ENCODE assay signal across 21 mouse cellular contexts in genomic region chr13:13520436-13520835, GRCm38 (mm10).
A peak's percentile ranks its signal among the peaks of the same experiment; 100 is the strongest.
DNase-seq lines count a peak whose midpoint lies in the region; TF ChIP-seq lines count a peak whose summit lies in the region.
"Had no signal": no experiment of that assay in that cellular context is flagged by ENCODE, and none has a peak within 500 bp of the region (broad histone marks: within the 10 kb centered on the region; RNA-seq: fewer than 3 reads in every experiment).

No protein-coding gene starts in this region.

- H3K4me3 ChIP-seq in spleen, adult 2 months (ENCODE audit: extremely low read depth, insufficient read depth, insufficient read length) = no peak overlapping the region
- H3K4me3 ChIP-seq: embryonic facial prominence, embryonic 10.5 days; forebrain, embryonic 15.5 days; hindbrain, embryonic 13.5 days; limb, embryonic 12.5 days had no signal

- TF ChIP-seq CTCF in spleen, adult 2 months (IDR thresholded peaks at IDR 0.05; ENCODE audit: extremely low read depth, insufficient read depth, insufficient read length, insufficient replicate concordance) = no peak

- no peaks in the 10 kb centered on the region for H3K36me3 ChIP-seq in spleen, adult 2 months (ENCODE audit: control insufficient read depth, insufficient read depth, low read length)
- H3K36me3 ChIP-seq: embryonic facial prominence, embryonic 10.5 days; forebrain, embryonic 15.5 days; hindbrain, embryonic 13.5 days; limb, embryonic 12.5 days had no signal

- H3K27me3 ChIP-seq in spleen, adult 2 months (ENCODE audit: control insufficient read depth, insufficient read depth, low read length) = no peaks in the 10 kb centered on the region
- H3K27me3 ChIP-seq: forebrain, embryonic 15.5 days; hindbrain, embryonic 13.5 days; limb, embryonic 12.5 days had no signal

- WGBS in spleen, adult 2 months = 25% methylated on average over 5 of the region's 5 CpGs

- H3K4me1 ChIP-seq in spleen, adult 2 months (ENCODE audit: control insufficient read depth, insufficient read depth, insufficient read length) = peaks cover 37% of the 10 kb centered on the region
- H3K4me1 ChIP-seq: embryonic facial prominence, embryonic 10.5 days; forebrain, embryonic 15.5 days had no signal

- TF ChIP-seq POLR2A in spleen, adult 2 months (IDR thresholded peaks at IDR 0.05; ENCODE audit: low read depth, low read length) = no peak

- DNase-seq in spleen, adult 2 months (ENCODE audit: low read depth in 1 of 2, low spot score in 2 of 2) = peak; percentile 56 to 63
- no peak for DNase-seq in spleen, postnatal 4 days (ENCODE audit: low spot score in 2 of 2)
- DNase-seq in T-cell, adult 2 months (ENCODE audit: low spot score) = peak; percentile 49
- peak; percentile 67 for DNase-seq in naive thymus-derived CD4-positive, alpha-beta T cell, adult 2 months (ENCODE audit: low read depth)
- peak; percentile 50 for DNase-seq in thymus, postnatal 4 days
- DNase-seq in lung, postnatal 25 days (ENCODE audit: low spot score) = no peak
- DNase-seq in kidney, adult 9 months = no peak
- DNase-seq: adrenal gland, postnatal 25 days; cerebellum, adult 11 months; cerebellum, adult 9-11 months; gastrocnemius, postnatal 25 days; heart, adult 18-20 months; heart, postnatal 36 days; kidney, adult 2 months; kidney, postnatal 14 days; liver, postnatal 0 days; right cerebral cortex, postnatal 14 days had no signal

- H3K27ac ChIP-seq in spleen, adult 2 months (ENCODE audit: insufficient read depth, low read length) = peak overlapping the region; percentile 66
- H3K27ac ChIP-seq: embryonic facial prominence, embryonic 10.5 days; forebrain, embryonic 15.5 days; hindbrain, embryonic 13.5 days; limb, embryonic 12.5 days had no signal

Comparison
In these comparisons a context has a peak if more than half of its experiments do, and no peak if none do; other contexts are left out.
1. DNase-seq: peak in spleen, adult 2 months (2 of 2), T-cell, adult 2 months (single experiment), naive thymus-derived CD4-positive, alpha-beta T cell, adult 2 months (single experiment) and thymus, postnatal 4 days (single experiment); none in spleen, postnatal 4 days (0 of 2), lung, postnatal 25 days (single experiment) and kidney, adult 9 months (single experiment).